Mouse (Mus musculus) hindbrain, embryonic 11.5 days (tissue): ENCODE data around the gene Btg2. TPM values are rescaled to one million over a fixed set of nuclear protein-coding genes. Genes with fewer than 3 reads are reported as not detected.
A peak's percentile ranks its signal among the peaks of the same experiment; 100 is the strongest.

Experiments
- ATAC-seq: fragments of 200-750 bp; cut with Nextera tagmentation; 2 replicates; pipeline ENCODE4 v1.8.0; 2017; ENCODE audit warnings: mild to moderate bottlenecking, moderate TSS enrichment, moderate library complexity; ENCODE audit not compliant: low FRiP score
- DNase-seq: peaks from one replicate; pipeline ENCODE4 v3.0.0-alpha.2; 2015; ENCODE audit warnings: low spot score
- H3K27ac ChIP-seq: fragments of 300-500 bp; sonication (generic); 2 replicates; pipeline ENCODE4 v1.5.1; 2014; ENCODE audit warnings: mild to moderate bottlenecking, low read depth, low read length
- H3K27me3 ChIP-seq: fragments of 300-500 bp; sonication (generic); 2 replicates; pipeline ENCODE4 v1.6.1; 2014; ENCODE audit warnings: mild to moderate bottlenecking, low read length, moderate library complexity, mixed read lengths; ENCODE audit not compliant: control insufficient read depth, insufficient read depth
- H3K36me3 ChIP-seq: fragments of 300-500 bp; sonication (generic); 2 replicates; pipeline ENCODE4 v1.6.1; 2014; ENCODE audit warnings: mild to moderate bottlenecking, low read length, moderate library complexity, mixed read lengths; ENCODE audit not compliant: control insufficient read depth, insufficient read depth
- H3K4me1 ChIP-seq: fragments of 300-500 bp; sonication (generic); replicated peaks from 2 replicates; pipeline ENCODE4 v1.6.1; 2014; ENCODE audit warnings: low read length, mixed read lengths; ENCODE audit not compliant: control insufficient read depth, insufficient read depth
- H3K4me2 ChIP-seq: fragments of 300-500 bp; sonication (generic); replicated peaks from 2 replicates; pipeline ENCODE4 v1.6.1; 2014; ENCODE audit warnings: mild to moderate bottlenecking, low read depth, low read length
- H3K4me3 ChIP-seq: fragments of 300-500 bp; sonication (generic); 2 replicates; pipeline ENCODE4 v1.5.1; 2014; ENCODE audit warnings: low read depth, low read length
- H3K9ac ChIP-seq: fragments of 300-500 bp; sonication (generic); 2 replicates; pipeline ENCODE4 v1.6.1; 2014; ENCODE audit warnings: low read depth, low read length
- H3K9me3 ChIP-seq: fragments of 300-500 bp; sonication (generic); 2 replicates; pipeline ENCODE4 v1.6.1; 2016; ENCODE audit warnings: low read length; ENCODE audit not compliant: control insufficient read depth
- whole genome bisulfite sequencing: fragments of 180-500 bp; shearing (Covaris S2); extraction: QIAGEN DNeasy Blood & Tissue Kit; methylation state at CpG from one replicate; pipeline ENCODE4 v1.1.7; 2014; 5-methylcytosine and 5-hydroxymethylcytosine counted together
- polyA plus RNA-seq: library from polyadenylated mRNA; unstranded; fragments of >200 nt; fragmentation: Nextera tagmentation; extraction: Ambion mirVana; gene quantifications from 2 replicates; pipeline ENCODE4 v1.2.1, GENCODE M21; 2014

Btg2 gene
- polyA plus RNA-seq, 1 experiment from 2014 or later, result 107 TPM

GRCm38 (mm10) chr1:134076789-134077188 lies 2.1 kb downstream of the Btg2 start:
- Histone ChIP-seq H3K9me3 (no peaks in the 10 kb centered on the region), H3K4me1 (peaks cover 8% of the 10 kb centered on the region), H3K27ac (peak overlapping the region; percentile 48; the same call in 1 of the 2 replicates), H3K4me2 (peak overlapping the region; percentile 61), H3K9ac (peak overlapping the region; percentile 91), H3K27me3 (no peaks in the 10 kb centered on the region), H3K36me3 (0 out of 2 replicates have a peak, but pooled peaks cover 5% of the 10 kb centered on the region), H3K4me3 (peak overlapping the region; percentile 88)
- 36% methylated on average over 2 of the region's 2 CpGs for WGBS
- DNase-seq, result no peak
- ATAC-seq, result no peak

DNA sequence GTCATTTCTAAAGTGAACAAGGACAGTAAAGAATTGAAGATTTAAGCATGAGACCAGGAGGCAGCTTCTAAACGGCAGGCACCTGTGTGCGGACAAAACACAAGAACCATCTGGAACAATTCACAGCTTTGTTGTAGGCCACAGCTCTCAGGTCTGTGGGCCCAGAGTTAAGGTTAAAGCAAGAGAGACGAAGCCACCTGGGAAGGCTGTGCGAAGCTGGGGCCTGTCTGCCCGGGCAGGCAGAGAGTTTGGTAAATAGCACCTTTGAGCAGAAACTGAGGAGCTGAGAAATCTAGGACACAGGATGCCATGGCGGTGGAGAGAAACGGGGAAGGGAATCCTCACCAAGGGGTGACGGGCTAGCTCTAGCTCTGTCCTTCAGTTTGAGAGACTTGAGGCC lies 3.4 kb downstream of the Btg2 start:
- H3K9me3 ChIP-seq, result no peaks in the 10 kb centered on the region
- peak overlapping the region; percentile 61 for H3K4me2 ChIP-seq
- H3K4me3 ChIP-seq, result peak overlapping the region; percentile 88
- DNase-seq (no peak), ATAC-seq (no peak)
- peak overlapping the region; percentile 65 for H3K27ac ChIP-seq
- no peaks in the 10 kb centered on the region for H3K27me3 ChIP-seq
- H3K4me1 ChIP-seq, result peaks cover 11% of the 10 kb centered on the region
- peak overlapping the region; percentile 91 for H3K9ac ChIP-seq
- 0 out of 2 replicates have a peak, but pooled peaks cover 5% of the 10 kb centered on the region for H3K36me3 ChIP-seq
- WGBS, result 92% methylated on average over 8 of the region's 8 CpGs

DNA sequence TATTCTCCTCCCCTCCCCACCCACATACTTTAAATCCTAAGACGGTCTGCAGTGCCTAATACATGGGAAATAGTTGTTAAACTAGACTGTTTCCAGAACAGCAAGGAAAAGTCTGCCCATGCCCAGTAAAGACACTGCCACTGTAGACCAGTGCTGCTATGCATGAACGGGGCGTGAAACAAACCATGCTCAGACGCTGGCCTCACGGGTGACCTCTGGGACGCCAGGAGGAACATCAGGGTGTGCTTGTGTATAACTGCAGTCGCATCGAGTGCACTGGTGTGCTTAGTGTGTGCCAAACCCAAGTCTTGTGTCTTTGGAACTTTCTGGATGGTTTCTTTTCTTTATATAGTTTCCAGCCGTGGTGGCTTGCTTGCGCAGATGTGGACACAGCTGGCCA lies 4.3 kb downstream of the Btg2 start:
- WGBS, result 81% methylated on average over 10 of the region's 10 CpGs
- no peak overlapping the region for H3K4me2 ChIP-seq
- H3K27me3 ChIP-seq, result no peaks in the 10 kb centered on the region
- no peak for DNase-seq
- no peak overlapping the region for H3K4me3 ChIP-seq
- peaks cover 9% of the 10 kb centered on the region for H3K4me1 ChIP-seq
- no peak overlapping the region for H3K27ac ChIP-seq
- 0 out of 2 replicates have a peak, but pooled peaks cover 5% of the 10 kb centered on the region for H3K36me3 ChIP-seq
- ATAC-seq, result no peak
- no peaks in the 10 kb centered on the region for H3K9me3 ChIP-seq
- no peak overlapping the region for H3K9ac ChIP-seq

DNA sequence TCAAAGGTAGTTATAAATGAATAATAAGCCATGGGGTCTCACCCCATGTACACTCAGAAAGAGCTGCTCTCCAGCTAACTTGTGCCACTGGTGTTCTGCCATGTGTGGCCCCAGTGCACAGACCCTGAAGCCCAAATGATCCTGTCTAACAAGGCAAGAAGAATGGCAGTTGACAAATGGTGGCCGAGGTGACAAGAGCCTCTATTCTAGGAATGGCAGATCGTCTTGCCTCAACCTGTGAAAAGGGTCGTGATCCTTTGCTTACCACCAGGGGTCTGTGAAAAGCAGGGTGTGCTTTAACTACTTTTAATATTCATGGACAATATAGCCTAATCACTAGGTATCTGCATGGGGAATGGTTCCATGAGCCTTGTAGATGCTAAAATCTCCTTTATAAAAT lies 4.7 kb downstream of the Btg2 start:
- H3K27ac ChIP-seq, result peak overlapping the region; percentile 62
- no peak overlapping the region for H3K9ac ChIP-seq
- 0 out of 2 replicates have a peak, but pooled peaks cover 5% of the 10 kb centered on the region for H3K36me3 ChIP-seq
- 40% methylated on average over 3 of the region's 3 CpGs for WGBS
- H3K27me3 ChIP-seq, result no peaks in the 10 kb centered on the region
- no peak overlapping the region for H3K4me3 ChIP-seq
- ATAC-seq, result no peak
- no peak overlapping the region for H3K4me2 ChIP-seq
- H3K4me1 ChIP-seq, result peaks cover 11% of the 10 kb centered on the region
- no peaks in the 10 kb centered on the region for H3K9me3 ChIP-seq
- no peak for DNase-seq

GRCm38 (mm10) chr1:134073658-134074057 lies 5.3 kb downstream of the Btg2 start:
- 0 out of 2 replicates have a peak, but pooled peaks cover 5% of the 10 kb centered on the region for H3K36me3 ChIP-seq
- 76% methylated on average over 1 of the region's 1 CpGs for WGBS
- DNase-seq, result no peak
- H3K4me3 ChIP-seq, result no peak overlapping the region
- no peak for ATAC-seq
- H3K4me2 ChIP-seq, result no peak overlapping the region
- no peaks in the 10 kb centered on the region for H3K27me3 ChIP-seq
- H3K4me1 ChIP-seq, result peaks cover 11% of the 10 kb centered on the region
- H3K27ac ChIP-seq, result peak overlapping the region; percentile 62; the same call in 1 of the 2 replicates
- no peaks in the 10 kb centered on the region for H3K9me3 ChIP-seq
- no peak overlapping the region for H3K9ac ChIP-seq

- ATAC-seq, result no peak
- H3K4me2 ChIP-seq, result no peak overlapping the region
- H3K27me3 ChIP-seq, result no peaks in the 10 kb centered on the region
- 78% methylated on average over 6 of the region's 6 CpGs for WGBS
- no peak for DNase-seq
- 0 out of 2 replicates have a peak, but pooled peaks cover 5% of the 10 kb centered on the region for H3K36me3 ChIP-seq
- peaks cover 11% of the 10 kb centered on the region for H3K4me1 ChIP-seq
- H3K27ac ChIP-seq, result no peak overlapping the region
- H3K9me3 ChIP-seq, result no peaks in the 10 kb centered on the region
- H3K4me3 ChIP-seq, result no peak overlapping the region
- no peak overlapping the region for H3K9ac ChIP-seq
Measured at GRCm38 (mm10) chr1:134073061-134073564, 5.8 kb downstream of the Btg2 start.

DNA sequence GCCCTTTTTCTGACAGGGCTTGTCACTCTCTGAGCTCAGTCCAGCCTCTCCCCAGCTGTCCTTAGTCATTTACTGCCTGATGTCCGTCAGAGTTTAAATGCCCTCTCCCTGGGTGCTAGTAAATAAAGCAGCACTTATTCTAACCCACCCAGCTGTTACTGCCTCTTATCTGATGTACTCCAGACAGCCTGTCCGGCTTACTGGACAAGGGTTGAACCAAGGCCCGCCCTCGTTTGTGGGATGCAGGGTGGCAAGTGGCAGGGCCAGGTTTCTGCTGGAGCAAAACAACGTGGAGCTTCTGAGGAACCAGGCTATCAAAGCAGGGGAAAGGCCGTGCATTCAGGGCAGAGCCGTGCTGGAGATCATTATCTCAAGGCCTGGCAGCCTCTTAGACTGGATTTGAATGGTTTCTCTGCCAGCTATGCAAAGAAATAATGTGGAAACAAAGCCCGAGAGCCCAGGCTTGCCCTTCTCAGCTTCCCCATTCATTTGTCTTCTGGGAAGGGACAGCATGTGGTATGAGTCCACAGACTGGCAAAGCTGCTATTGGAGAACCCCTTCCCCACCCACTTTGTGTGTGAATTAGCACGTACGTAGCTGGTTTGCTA lies 7.4 kb downstream of the Btg2 start:
- Histone ChIP-seq H3K36me3 (0 out of 2 replicates have a peak, but pooled peaks cover 5% of the 10 kb centered on the region), H3K4me2 (no peak overlapping the region), H3K9me3 (no peaks in the 10 kb centered on the region), H3K4me3 (no peak overlapping the region), H3K4me1 (peaks cover 19% of the 10 kb centered on the region), H3K27ac (peak overlapping the region; percentile 84), H3K9ac (0 out of 2 replicates have a peak overlapping the region, but pooled peaks have one; percentile 38), H3K27me3 (no peaks in the 10 kb centered on the region)
- ATAC-seq (peak; percentile 30), DNase-seq (no peak)
- WGBS, result 31% methylated on average over 10 of the region's 10 CpGs

- Histone ChIP-seq H3K4me2 (no peak overlapping the region), H3K9me3 (no peaks in the 10 kb centered on the region), H3K27me3 (no peaks in the 10 kb centered on the region), H3K4me3 (no peak overlapping the region), H3K9ac (no peak overlapping the region), H3K27ac (peak overlapping the region; percentile 84), H3K36me3 (0 out of 2 replicates have a peak, but pooled peaks cover 2% of the 10 kb centered on the region), H3K4me1 (peaks cover 22% of the 10 kb centered on the region)
- 52% methylated on average over 8 of the region's 8 CpGs for WGBS
- DNase-seq (no peak), ATAC-seq (no peak)
Measured at GRCm38 (mm10) chr1:134070099-134070669, 8.7 kb downstream of the Btg2 start.
